Mouse (Mus musculus): ENCODE data around the gene Gm40193.
"Not testable (repeated sequence)": the region's sequence is repeated elsewhere in the genome, so short reads cannot be mapped to it uniquely, and the experiment has no call there.

Gm40193 gene

DNA sequence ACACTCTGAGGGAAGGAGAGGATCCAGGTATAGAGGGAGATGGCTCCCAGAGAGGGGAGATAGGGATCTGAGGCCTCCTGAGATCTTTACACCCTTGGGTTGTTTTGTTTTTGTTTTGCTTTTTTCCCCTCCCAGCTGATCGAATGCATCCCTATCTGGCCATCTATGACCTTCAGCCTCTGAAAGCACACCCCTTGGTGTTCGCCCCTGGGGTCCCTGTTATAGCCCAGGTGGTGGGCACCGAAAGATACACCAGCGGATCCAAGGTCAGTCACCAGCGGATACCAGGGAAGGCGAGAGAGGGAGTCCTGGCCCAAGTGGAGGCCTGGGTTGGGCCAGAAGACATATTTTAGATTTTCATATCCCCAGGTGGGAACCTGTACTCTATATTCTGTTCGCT is 8.2 kb upstream of the Gm40193 start:
- DNase-seq (ENCODE audit: inconsistent ontology term), result no peak

DNA sequence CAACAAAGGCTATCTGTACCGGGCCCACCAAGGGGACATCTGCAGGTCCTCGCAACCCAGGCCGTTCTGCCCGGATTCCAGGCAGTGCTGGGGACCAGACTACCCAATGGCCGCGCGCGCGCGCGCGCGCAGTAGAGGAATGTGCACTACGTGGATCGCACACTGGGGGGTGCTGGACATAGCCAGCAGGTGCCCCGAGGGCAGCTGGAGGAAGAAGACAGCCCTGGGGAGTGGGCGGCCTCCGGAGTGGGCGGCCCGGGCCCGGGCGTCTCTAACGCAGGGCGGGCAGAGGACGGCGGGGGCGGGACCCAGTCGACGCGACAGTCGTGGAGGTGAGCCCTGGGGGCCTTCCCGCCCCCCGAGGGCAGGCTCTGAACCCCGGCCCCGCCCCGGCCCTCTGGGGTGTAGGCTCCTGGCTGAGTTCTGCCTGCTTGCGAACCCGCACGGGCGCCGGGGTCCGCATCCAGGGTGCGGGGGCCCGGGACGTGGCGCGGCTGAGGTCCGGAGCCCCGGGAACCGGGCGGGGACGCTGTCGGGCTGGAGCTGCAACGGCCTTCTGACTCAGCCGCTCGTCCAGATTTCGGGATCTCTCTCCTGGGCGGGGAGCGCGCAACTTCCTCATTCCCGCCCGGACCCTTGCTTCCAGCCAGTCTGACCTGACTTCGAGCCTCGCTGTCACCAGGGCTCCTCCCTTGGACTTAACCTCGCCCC is 7.3 kb upstream of the Gm40193 start, which contains the start of gene Pld2:
Gene Pld2 (plus strand): TSS at position 188 of the 711 bp plus-strand sequence.
- DNase-seq (ENCODE audit: inconsistent ontology term), result peak; percentile 97

DNA sequence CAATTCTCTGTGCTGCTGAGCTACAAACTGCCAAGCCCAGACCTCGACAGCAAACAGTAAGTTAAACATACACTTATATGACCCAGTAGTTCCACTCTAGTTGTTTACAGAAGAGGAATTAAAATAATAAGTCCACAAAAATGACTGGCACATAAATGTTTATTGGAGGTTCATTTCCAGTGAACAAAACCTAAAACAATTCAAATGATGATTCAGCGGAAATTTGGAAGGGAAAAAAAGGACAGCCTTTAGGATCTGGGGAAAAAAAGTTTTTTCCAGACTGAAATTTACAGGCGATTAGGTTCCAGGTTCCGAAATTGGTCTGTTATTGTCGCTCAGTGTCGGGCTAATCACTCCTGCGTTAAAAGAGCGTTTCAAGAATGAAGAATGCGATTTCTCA is 6.7 kb upstream of the Gm40193 start:
- peak; percentile 13 for DNase-seq (ENCODE audit: inconsistent ontology term)

DNA sequence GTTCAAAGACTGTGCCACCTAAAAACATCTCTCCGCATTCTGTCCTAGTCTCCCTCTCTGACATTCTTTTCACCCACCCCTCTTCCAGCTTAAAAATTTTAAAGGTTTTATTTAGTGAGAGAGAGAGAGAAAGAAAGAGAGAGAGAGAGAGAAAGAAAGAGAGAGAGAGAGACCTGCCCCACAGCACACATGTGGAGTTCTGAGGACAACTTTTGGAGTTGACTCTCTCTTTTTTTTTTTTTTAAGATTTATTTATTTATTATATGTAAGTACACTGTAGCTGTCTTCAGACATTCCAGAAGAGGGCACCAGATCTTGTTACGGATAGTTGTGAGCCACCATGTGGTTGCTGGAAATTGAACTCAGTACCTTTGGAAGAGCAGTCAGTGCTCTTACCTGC is 1.7 kb downstream of the Gm40193 start:
- not testable (repeated sequence) for DNase-seq (ENCODE audit: inconsistent ontology term)

DNA sequence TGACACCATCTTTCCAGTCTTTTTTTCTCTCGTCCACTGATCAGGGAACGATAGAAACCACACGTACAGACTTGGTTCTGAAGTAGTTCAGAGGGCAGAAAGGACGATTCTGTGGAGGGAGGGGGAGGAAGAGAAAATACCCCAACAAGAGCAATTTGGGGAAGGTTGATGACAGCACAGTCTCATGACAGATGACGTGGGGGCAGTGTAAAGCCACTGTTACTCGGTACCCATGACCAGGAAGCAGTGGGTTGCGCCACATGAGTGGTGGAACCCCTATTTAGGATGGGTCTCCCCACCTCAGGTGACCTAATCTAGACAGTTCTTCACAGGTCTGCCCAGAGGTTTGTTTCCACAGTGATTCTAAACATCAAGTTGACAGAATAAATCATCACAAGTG is 4.1 kb downstream of the Gm40193 start:
- no peak for DNase-seq (ENCODE audit: inconsistent ontology term)

DNA sequence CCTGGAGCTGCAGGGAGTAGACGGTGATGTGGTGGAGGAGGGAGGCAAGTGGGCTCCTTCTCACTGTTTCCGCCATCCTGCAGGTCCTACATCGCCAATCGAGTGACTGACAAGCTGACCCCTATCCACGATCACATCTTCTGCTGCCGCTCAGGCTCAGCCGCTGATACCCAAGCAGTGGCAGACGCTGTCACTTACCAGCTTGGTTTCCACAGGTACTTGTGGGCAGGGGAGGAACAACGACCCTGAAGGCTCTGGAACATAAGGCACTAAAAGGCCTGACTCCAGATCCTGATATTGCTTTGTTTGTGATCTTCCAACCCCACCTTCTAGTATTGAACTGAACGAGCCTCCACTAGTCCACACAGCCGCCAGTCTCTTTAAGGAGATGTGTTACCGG is 6.5 kb downstream of the Gm40193 start:
- DNase-seq (ENCODE audit: inconsistent ontology term), result no peak

GRCm38 (mm10) chr11:70525726-70526125 is 7.0 kb downstream of the Gm40193 start:
- peak; percentile 9 for DNase-seq (ENCODE audit: inconsistent ontology term)

GRCm38 (mm10) chr11:70525184-70525678 is 7.5 kb downstream of the Gm40193 start, which contains the start of gene Psmb6:
Gene Psmb6, plus strand, starts transcription at chr11:70525367.
- peak; percentile 96 for DNase-seq (ENCODE audit: inconsistent ontology term)

DNA sequence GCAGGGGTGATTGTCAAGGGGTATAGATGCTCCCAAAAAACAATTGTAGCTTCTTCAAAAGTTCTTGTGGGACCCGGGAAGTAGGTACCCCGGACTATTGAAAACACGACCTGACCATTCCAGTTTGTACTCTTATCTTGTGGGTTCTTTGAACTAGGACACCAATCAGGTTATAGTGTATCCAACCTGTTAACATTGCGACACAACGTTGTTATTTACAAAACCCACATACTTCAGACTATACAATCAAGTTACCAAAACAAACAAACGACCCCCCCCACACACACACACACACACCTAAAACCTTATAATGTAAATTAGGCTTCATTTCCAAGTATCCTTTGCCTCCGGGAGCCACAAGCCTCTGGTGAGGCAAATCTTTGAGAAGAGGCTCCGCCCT is 8.0 kb downstream of the Gm40193 start:
- DNase-seq (ENCODE audit: inconsistent ontology term), result no peak

GRCm38 (mm10) chr11:70523306-70523989 is 9.3 kb downstream of the Gm40193 start:
- not testable (repeated sequence) for DNase-seq (ENCODE audit: inconsistent ontology term)

DNA sequence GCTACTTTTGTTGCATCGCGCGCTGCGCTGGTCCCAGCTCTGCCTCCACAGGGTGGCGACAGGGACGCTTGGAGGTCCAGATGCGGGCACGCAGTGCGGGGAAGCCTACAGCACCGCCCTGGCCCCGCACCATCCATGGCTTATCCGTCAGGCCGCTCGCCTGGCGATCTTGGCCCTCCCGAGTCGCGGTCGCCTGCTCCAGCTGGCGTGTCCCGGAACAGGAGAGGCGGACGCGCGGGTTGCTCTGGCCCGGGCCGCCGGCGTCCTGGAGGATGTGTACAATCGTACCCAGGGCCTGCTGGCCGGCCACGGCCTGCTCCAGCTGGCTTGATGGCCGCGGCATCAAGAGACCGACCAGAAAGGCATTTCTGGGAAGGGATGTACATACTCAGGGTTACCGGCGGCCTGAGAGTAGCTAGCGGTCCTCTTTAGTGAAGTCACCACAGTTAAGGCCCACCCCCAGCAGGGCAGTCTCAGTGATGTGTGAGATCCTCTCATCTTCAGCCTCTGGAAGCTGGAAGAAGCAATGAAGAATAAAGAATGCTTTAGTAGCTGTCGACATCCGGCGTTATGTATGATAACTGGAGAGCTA is 12.5 kb downstream of the Gm40193 start:
- peak; percentile 27 for DNase-seq (ENCODE audit: inconsistent ontology term)

DNA sequence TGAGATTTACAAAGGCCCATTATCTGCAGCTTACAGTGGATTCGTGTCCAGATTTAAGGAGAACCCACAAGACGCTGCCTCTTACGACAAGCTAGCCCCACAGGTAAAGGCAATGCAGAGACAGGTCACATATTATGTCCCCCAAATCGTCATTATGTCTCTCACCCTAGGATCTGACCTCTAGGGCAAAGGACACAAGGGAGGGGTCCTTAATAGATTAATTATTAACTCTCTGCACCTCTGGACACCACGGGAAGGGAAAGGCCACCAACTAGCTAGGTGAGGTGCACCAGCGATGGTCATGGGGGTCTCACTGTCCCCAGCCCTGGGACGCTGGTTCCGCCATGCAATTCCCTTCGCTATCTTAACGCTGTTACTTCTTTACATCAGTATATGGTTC is 13.8 kb downstream of the Gm40193 start, which contains the start of gene Gltpd2:
Gene Gltpd2 (plus strand): TSS at position 274 of the 400 bp plus-strand sequence.
- no peak for DNase-seq (ENCODE audit: inconsistent ontology term)

GRCm38 (mm10) chr11:70518436-70518835 is 14.3 kb downstream of the Gm40193 start:
- no peak for DNase-seq (ENCODE audit: inconsistent ontology term)

DNA sequence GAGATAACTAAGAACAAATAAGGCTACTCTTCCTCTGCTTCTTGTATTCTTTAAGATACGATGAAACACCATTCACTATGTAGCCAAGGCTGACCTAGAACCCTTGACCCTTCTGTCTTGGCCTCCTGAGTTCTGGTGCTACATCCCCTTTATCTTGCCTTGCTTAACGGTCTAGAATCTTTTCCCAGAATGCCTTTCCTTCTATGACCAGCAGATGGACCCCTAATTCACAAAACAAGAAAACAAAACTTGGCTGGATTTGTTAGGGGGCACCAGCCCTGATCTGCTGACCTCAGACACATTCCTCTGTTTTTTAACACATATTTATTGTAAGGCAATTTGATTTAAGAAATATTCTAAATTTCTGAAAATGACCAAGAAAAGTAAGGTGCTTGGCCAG is 16.4 kb downstream of the Gm40193 start:
- peak; percentile 53 for DNase-seq (ENCODE audit: inconsistent ontology term)

GRCm38 (mm10) chr11:70514288-70514687 is 18.5 kb downstream of the Gm40193 start, which contains the start of gene Vmo1:
Gene Vmo1, minus strand, starts transcription at chr11:70514616.
- no peak for DNase-seq (ENCODE audit: inconsistent ontology term)

- no peak for DNase-seq (ENCODE audit: inconsistent ontology term)
These were observed 19.2 kb downstream of the Gm40193 start for GRCm38 (mm10) chr11:70513520-70513919.

- DNase-seq (ENCODE audit: inconsistent ontology term), result no peak
These were observed 19.9 kb downstream of the Gm40193 start for GRCm38 (mm10) chr11:70512709-70513342.

DNA sequence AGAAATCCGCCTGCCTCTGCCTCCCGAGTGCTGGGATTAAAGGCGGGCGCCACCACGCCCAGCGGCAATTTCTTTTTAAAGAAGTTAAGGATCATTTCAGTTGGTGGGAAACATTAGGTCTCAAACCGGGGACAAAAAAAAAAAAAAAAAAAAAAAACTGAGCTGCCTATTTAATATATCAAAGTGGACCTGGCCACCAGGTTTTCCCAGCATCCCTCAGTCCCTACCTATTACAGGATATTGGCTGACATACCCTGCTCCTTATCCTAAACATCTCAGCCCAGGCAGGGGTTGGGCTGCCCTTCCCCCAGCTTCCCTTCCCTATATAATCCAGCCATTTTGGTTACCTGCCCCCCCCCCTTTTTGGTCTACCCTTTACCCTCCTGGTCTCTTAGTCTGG is 20.9 kb downstream of the Gm40193 start:
- no peak for DNase-seq (ENCODE audit: inconsistent ontology term)

- DNase-seq (ENCODE audit: inconsistent ontology term), result no peak
These were observed 21.5 kb downstream of the Gm40193 start for GRCm38 (mm10) chr11:70511242-70511641.

DNA sequence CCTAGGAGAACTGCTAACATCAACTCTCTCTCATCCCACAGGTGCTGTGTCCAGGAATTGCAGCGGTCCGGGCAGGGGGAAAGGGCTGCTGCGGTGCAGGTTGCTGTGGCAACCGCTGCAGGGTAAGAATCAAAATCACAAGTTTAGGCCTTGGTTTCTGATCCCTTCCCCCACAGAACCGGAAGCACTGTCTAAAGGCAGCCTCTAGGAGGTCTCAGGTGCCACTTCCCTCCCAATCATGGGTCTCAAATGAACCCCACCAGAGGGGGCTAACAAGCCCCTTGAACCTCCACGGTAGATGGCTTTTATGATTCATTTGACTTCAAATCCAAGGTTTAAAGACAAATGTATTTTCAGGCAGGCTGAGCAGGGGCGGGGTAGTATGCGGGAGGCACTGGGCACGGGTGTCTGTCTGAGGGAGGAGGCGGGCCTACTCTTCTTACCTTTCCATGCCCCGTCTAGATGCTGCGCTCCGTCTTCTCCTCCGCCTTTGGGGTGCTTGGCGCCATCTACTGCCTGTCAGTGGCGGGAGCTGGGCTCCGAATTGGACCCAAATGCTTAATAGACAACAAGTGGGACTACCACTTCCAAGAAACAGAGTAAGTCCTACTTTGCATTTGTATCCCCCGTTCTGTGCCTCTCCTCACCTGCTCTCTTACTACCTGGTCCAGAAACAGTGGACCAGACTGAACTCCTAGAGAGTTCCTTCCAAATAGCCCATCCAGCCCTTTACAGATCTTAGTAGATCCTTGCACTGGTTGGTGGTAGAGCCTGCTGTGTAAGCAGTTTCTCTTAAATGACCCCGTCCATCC is 22.8 kb downstream of the Gm40193 start:
- DNase-seq (ENCODE audit: inconsistent ontology term), result peak; percentile 37

GRCm38 (mm10) chr11:70506962-70507515 is 25.7 kb downstream of the Gm40193 start:
- no peak for DNase-seq (ENCODE audit: inconsistent ontology term)

Data from Muller cell, postnatal 12 days (primary cell).